Mouse (Mus musculus): ENCODE results near the gene Tmem88b. TPM values are rescaled to one million over a fixed set of nuclear protein-coding genes. Genes with fewer than 3 reads are reported as not detected.

Tmem88b gene
- total and polyA plus RNA-seq, 3 experiments = 0.19 to 0.32 TPM; not detected in 1

GRCm38 (mm10) chr4:155830596-155830995 is 44.9 kb upstream of the Tmem88b start:
- Histone ChIP-seq H3K79me2 (ENCODE audit: control insufficient read depth, insufficient read depth, low read length, poor library complexity) (peaks cover 15% of the 10 kb centered on the region), H3K4me3 (ENCODE audit: control insufficient read depth in 1 of 2, insufficient read depth in 1 of 2, low read depth in 2 of 2, low read length in 2 of 2) (peak overlapping the region; percentile 24 to 84), H3K9ac (ENCODE audit: control insufficient read depth, low read depth, low read length, poor library complexity, severe bottlenecking) (peak overlapping the region; percentile 54), H3K27ac (ENCODE audit: control insufficient read depth, low read depth, low read length) (peak overlapping the region; percentile 57), H3K9me3 (replicated peaks; ENCODE audit: insufficient read depth, low read length) (no peaks in the 10 kb centered on the region), H3K27me3 (ENCODE audit: control insufficient read depth in 1 of 2, insufficient read depth in 2 of 2, low read length in 2 of 2) (no peaks in the 10 kb centered on the region), H3K4me1 (ENCODE audit: control insufficient read depth in 1 of 2, insufficient read depth in 2 of 2, low read length in 2 of 2) (peaks cover 0 to 10% of the 10 kb centered on the region in 2 experiments; a peak in 1 of 4 replicates), H3K36me3 (ENCODE audit: control insufficient read depth in 1 of 2, insufficient read depth in 2 of 2, low read length in 2 of 2) (peaks cover 0 to 7% of the 10 kb centered on the region in 2 experiments; a peak in 2 of 4 replicates)
- TF ChIP-seq TBP (IDR thresholded peaks at IDR 0.05; ENCODE audit: low read depth, low read length) = no peak
- peak; percentile 68 for DNase-seq (ENCODE audit: low read depth, low spot score)

- no peak overlapping the region for H3K27ac ChIP-seq (ENCODE audit: control insufficient read depth, low read depth, low read length)
- H3K36me3 ChIP-seq (ENCODE audit: control insufficient read depth in 1 of 2, insufficient read depth in 2 of 2, low read length in 2 of 2) = peaks cover 3 to 7% of the 10 kb centered on the region in 2 experiments
- H3K9me3 ChIP-seq (replicated peaks; ENCODE audit: insufficient read depth, low read length) = no peaks in the 10 kb centered on the region
- no peak overlapping the region for H3K4me3 ChIP-seq (ENCODE audit: control insufficient read depth in 1 of 2, insufficient read depth in 1 of 2, low read depth in 2 of 2, low read length in 2 of 2)
- no peaks in the 10 kb centered on the region for H3K27me3 ChIP-seq (ENCODE audit: control insufficient read depth in 1 of 2, insufficient read depth in 2 of 2, low read length in 2 of 2)
- DNase-seq (ENCODE audit: low read depth, low spot score) = no peak
- no peak overlapping the region for H3K9ac ChIP-seq (ENCODE audit: control insufficient read depth, low read depth, low read length, poor library complexity, severe bottlenecking)
- no peak for TF ChIP-seq MYC (IDR thresholded peaks at IDR 0.05; ENCODE audit: low read depth, low read length)
- peaks cover 15% of the 10 kb centered on the region for H3K79me2 ChIP-seq (ENCODE audit: control insufficient read depth, insufficient read depth, low read length, poor library complexity)
- H3K4me1 ChIP-seq (ENCODE audit: control insufficient read depth in 1 of 2, insufficient read depth in 2 of 2, low read length in 2 of 2) = peaks cover 0 to 10% of the 10 kb centered on the region in 2 experiments; a peak in 1 of 4 replicates
Measured at GRCm38 (mm10) chr4:155829866-155830265, 44.2 kb upstream of the Tmem88b start.

GRCm38 (mm10) chr4:155823443-155823842 is 37.8 kb upstream of the Tmem88b start:
- H3K9ac ChIP-seq (ENCODE audit: control insufficient read depth, low read depth, low read length, poor library complexity, severe bottlenecking) = no peak overlapping the region
- TF ChIP-seq SMC3 (IDR thresholded peaks at IDR 0.05; ENCODE audit: low read depth, low read length) (no peak), TCF12 (IDR thresholded peaks at IDR 0.05; ENCODE audit: low read depth, low read length) (no peak), RAD21 (IDR thresholded peaks at IDR 0.05; ENCODE audit: low read depth, low read length) (no peak), EP300 (IDR thresholded peaks at IDR 0.05; ENCODE audit: low read depth in 1 of 2, low read length in 2 of 2) (no peak), ZC3H11A (IDR thresholded peaks at IDR 0.05; ENCODE audit: low read depth, low read length) (no peak), MXI1 (IDR thresholded peaks at IDR 0.05; ENCODE audit: low read depth, low read length) (no peak), ZMIZ1 (IDR thresholded peaks at IDR 0.05; ENCODE audit: low read depth, low read length) (no peak)
- no peaks in the 10 kb centered on the region for H3K27me3 ChIP-seq (ENCODE audit: control insufficient read depth in 1 of 2, insufficient read depth in 2 of 2, low read length in 2 of 2)
- peaks cover 4% of the 10 kb centered on the region for H3K79me2 ChIP-seq (ENCODE audit: control insufficient read depth, insufficient read depth, low read length, poor library complexity)
- peaks cover 4 to 43% of the 10 kb centered on the region in 2 experiments; a peak in 3 of 4 replicates for H3K36me3 ChIP-seq (ENCODE audit: control insufficient read depth in 1 of 2, insufficient read depth in 2 of 2, low read length in 2 of 2)
- H3K27ac ChIP-seq (ENCODE audit: control insufficient read depth, low read depth, low read length) = no peak overlapping the region
- H3K4me1 ChIP-seq (ENCODE audit: control insufficient read depth in 1 of 2, insufficient read depth in 2 of 2, low read length in 2 of 2) = no peaks in the 10 kb centered on the region
- DNase-seq (ENCODE audit: low read depth, low spot score) = no peak
- no peaks in the 10 kb centered on the region for H3K9me3 ChIP-seq (replicated peaks; ENCODE audit: insufficient read depth, low read length)
- H3K4me3 ChIP-seq (ENCODE audit: control insufficient read depth in 1 of 2, insufficient read depth in 1 of 2, low read depth in 2 of 2, low read length in 2 of 2) = no peak overlapping the region

DNA sequence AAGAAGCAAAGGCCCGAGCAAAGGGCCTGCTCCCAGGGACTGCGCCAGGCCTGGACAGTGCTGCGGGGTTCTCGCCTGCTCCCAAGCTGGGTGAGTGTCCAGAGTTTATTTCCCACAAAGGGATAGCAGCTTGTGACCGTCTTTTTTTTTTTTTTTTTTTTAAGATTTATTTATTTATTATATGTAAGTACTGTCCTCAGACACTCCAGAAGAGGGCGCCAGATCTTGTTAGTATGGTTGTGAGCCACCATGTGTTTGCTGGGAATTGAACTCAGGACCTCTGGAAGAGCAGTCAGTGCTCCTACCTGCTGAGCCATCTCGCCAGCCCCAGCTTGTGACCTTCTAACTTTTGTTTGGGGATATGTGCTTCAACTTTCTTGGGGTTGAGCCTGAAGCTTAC is 35.4 kb upstream of the Tmem88b start:
- peak; percentile 72 for TF ChIP-seq ZNF384 (IDR thresholded peaks at IDR 0.05; ENCODE audit: low read depth, low read length)
- no peak for TF ChIP-seq TBP (IDR thresholded peaks at IDR 0.05; ENCODE audit: low read depth, low read length)
- peak in 1 of 3 experiments; percentile 14; a peak in 1 of 6 replicates for TF ChIP-seq CTCF (IDR thresholded peaks at IDR 0.05 in 2 of 3, conservative IDR thresholded peaks at IDR 0.05 in 1 of 3; ENCODE audit: control insufficient read depth in 1 of 3, insufficient read depth in 1 of 3, low read depth in 2 of 3, low read length in 3 of 3, poor library complexity in 1 of 3, severe bottlenecking in 1 of 3)
- no peak overlapping the region for H3K9ac ChIP-seq (ENCODE audit: control insufficient read depth, low read depth, low read length, poor library complexity, severe bottlenecking)
- H3K27ac ChIP-seq (ENCODE audit: control insufficient read depth, low read depth, low read length) = no peak overlapping the region
- H3K4me1 ChIP-seq (ENCODE audit: control insufficient read depth in 1 of 2, insufficient read depth in 2 of 2, low read length in 2 of 2) = no peaks in the 10 kb centered on the region
- H3K27me3 ChIP-seq (ENCODE audit: control insufficient read depth in 1 of 2, insufficient read depth in 2 of 2, low read length in 2 of 2) = no peaks in the 10 kb centered on the region
- H3K79me2 ChIP-seq (ENCODE audit: control insufficient read depth, insufficient read depth, low read length, poor library complexity) = peaks cover 13% of the 10 kb centered on the region
- DNase-seq (ENCODE audit: low read depth, low spot score) = peak; percentile 70
- H3K36me3 ChIP-seq (ENCODE audit: control insufficient read depth in 1 of 2, insufficient read depth in 2 of 2, low read length in 2 of 2) = peaks cover 4 to 63% of the 10 kb centered on the region in 2 experiments; a peak in 3 of 4 replicates
- no peak overlapping the region for H3K4me3 ChIP-seq (ENCODE audit: control insufficient read depth in 1 of 2, insufficient read depth in 1 of 2, low read depth in 2 of 2, low read length in 2 of 2)
- no peaks in the 10 kb centered on the region for H3K9me3 ChIP-seq (replicated peaks; ENCODE audit: insufficient read depth, low read length)
